Mouse (Mus musculus): ENCODE results near the gene Sft2d1.

DNA sequence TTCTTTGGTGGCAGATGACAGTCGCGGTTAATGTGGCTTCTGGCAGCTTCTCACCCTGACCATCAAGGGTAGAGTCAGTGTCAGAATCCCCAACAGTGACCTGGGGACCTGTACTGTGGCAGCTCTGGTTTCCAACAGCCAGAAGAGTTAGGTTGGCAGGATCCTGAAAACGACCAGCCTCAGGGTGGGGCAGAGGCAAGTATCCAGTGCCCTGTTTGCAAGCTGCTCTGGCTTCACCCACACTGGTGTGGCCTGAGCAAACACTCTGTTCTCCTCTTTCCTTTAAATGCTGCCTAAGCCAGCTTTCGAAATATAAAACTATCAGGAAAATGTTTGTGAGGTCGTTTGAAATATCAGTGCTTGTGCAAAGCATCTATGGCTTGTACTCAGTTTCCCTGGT, 19.7 kb downstream of the Sft2d1 start:
- no peak for TF ChIP-seq CTCF (IDR thresholded peaks at IDR 0.05; ENCODE audit: extremely low read depth, insufficient read length, insufficient replicate concordance, low read depth, low read length)
- TF ChIP-seq POLR2A (IDR thresholded peaks at IDR 0.05; ENCODE audit: low read depth, low read length), result no peak

Measured in small intestine, adult 2 months (tissue).